Mouse (Mus musculus) heart, embryonic 13.5 days (tissue): ENCODE results near the gene Mfap1b. TPM values are rescaled to one million over a fixed set of nuclear protein-coding genes. Genes with fewer than 3 reads are reported as not detected.
A peak's percentile ranks its signal among the peaks of the same experiment; 100 is the strongest.

Experiments used
- ATAC-seq: fragments of 200-750 bp; cut with Nextera tagmentation; 2 replicates; pipeline ENCODE4 v1.8.0; 2017; ENCODE audit warnings: moderate TSS enrichment; ENCODE audit not compliant: insufficient number of reproducible peaks, low FRiP score, low TSS enrichment; ENCODE audit errors: extremely low read depth
- H3K27ac ChIP-seq: fragments of 300-500 bp; sonication (generic); replicated peaks from 2 replicates; pipeline ENCODE4 v1.5.1; 2015; ENCODE audit warnings: moderate library complexity, mild to moderate bottlenecking, inconsistent platforms
- H3K27me3 ChIP-seq: fragments of 300-500 bp; sonication (generic); replicated peaks from 2 replicates; pipeline ENCODE4 v1.6.1; 2015; ENCODE audit warnings: mild to moderate bottlenecking, inconsistent platforms
- H3K36me3 ChIP-seq: fragments of 300-500 bp; sonication (generic); 2 replicates; pipeline ENCODE4 v1.6.1; 2015; ENCODE audit warnings: mild to moderate bottlenecking, inconsistent platforms
- H3K4me1 ChIP-seq: fragments of 300-500 bp; sonication (generic); 2 replicates; pipeline ENCODE4 v1.6.1; 2015; ENCODE audit warnings: inconsistent platforms
- H3K4me2 ChIP-seq: fragments of 300-500 bp; sonication (generic); 2 replicates; pipeline ENCODE4 v1.6.1; 2015; ENCODE audit warnings: inconsistent platforms, mild to moderate bottlenecking, moderate library complexity
- H3K4me3 ChIP-seq: fragments of 300-500 bp; sonication (generic); 2 replicates; pipeline ENCODE4 v1.5.1; 2015; ENCODE audit warnings: moderate library complexity, mild to moderate bottlenecking, inconsistent platforms
- H3K9ac ChIP-seq: fragments of 300-500 bp; sonication (generic); 2 replicates; pipeline ENCODE4 v1.6.1; 2015; ENCODE audit warnings: inconsistent platforms, mild to moderate bottlenecking, moderate library complexity
- H3K9me3 ChIP-seq: fragments of 300-500 bp; sonication (generic); 2 replicates; pipeline ENCODE4 v1.6.1; 2016; ENCODE audit warnings: inconsistent platforms
- WGBS: fragments of 180-500 bp; shearing (Covaris S2); methylation state at CpG from one replicate; pipeline ENCODE4 v1.1.7; 2015; ENCODE audit warnings: mixed read lengths; 5-methylcytosine and 5-hydroxymethylcytosine counted together
- polyA plus RNA-seq: library from polyadenylated mRNA; unstranded; fragments of >200 nt; fragmentation: Nextera tagmentation; extraction: Ambion mirVana; gene quantifications from 2 replicates; pipeline ENCODE4 v1.2.1, GENCODE M21; 2015

Mfap1b gene
- polyA plus RNA-seq, 1 experiment from 2014 or later: 39.7 TPM

DNA sequence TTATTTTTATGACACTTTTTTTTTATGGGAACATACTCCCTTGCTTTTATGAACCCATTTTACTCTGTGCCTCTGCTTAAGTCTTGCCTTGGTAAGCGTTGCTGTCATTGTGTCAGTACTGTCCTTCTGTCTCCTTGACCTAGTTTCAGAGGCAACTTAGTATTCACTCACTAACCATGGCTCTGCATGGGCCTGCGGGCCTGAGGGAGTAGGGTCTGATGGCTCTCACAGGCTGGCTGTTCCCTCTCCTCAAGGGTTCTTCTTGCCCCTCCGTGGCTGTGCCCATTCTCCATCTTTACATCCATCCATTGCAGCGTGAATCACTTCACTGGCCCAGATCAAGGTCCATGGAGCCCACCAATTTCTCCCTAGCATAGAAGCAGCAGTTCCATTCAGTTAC, 27.4 kb downstream of the Mfap1b start:
- Histone ChIP-seq H3K27me3 (peaks cover 7% of the 10 kb centered on the region), H3K4me1 (peaks cover 36% of the 10 kb centered on the region), H3K27ac (no peak overlapping the region), H3K9me3 (no peaks in the 10 kb centered on the region), H3K9ac (no peak overlapping the region), H3K4me3 (no peak overlapping the region), H3K36me3 (peaks cover 10% of the 10 kb centered on the region), H3K4me2 (no peak overlapping the region)
- ATAC-seq: no peak
- 75% methylated on average over 4 of the region's 4 CpGs for WGBS

DNA sequence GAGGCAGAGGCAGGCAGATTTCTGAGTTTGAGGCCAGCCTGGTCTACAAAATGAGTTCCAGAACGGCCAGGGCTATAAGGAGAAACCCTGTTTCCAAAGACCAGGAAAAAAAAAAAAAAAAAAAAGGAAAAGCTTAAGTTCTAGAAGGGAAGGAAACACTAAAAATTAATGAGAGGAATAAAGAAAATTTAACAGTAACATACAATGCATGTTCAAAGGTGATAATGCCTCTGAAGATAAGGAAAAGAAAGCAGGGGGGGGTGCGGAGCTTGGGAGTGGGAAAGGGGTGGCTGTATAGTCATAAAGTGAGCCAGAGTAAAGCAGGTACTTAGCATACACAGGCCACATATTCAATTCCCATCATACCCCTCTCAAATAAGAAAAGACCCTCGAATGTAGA, 28.8 kb downstream of the Mfap1b start:
- H3K27ac ChIP-seq: no peak overlapping the region
- no peak overlapping the region for H3K9ac ChIP-seq
- peaks cover 25% of the 10 kb centered on the region for H3K4me1 ChIP-seq
- no peak overlapping the region for H3K4me3 ChIP-seq
- WGBS: 73% methylated on average over 3 of the region's 3 CpGs
- no peak for ATAC-seq
- H3K36me3 ChIP-seq: no peaks in the 10 kb centered on the region
- peaks cover 16% of the 10 kb centered on the region for H3K27me3 ChIP-seq
- no peak overlapping the region for H3K4me2 ChIP-seq
- H3K9me3 ChIP-seq: no peaks in the 10 kb centered on the region

- 78% methylated on average over 1 of the region's 1 CpGs for WGBS
- no peak for ATAC-seq
- Histone ChIP-seq H3K27me3 (peaks cover 16% of the 10 kb centered on the region), H3K9me3 (no peaks in the 10 kb centered on the region), H3K4me3 (peak within 1 kb of the TSS; percentile 63), H3K4me2 (peak within 1 kb of the TSS; percentile 99), H3K36me3 (peaks cover 6% of the 10 kb centered on the region), H3K9ac (peak within 1 kb of the TSS; percentile 77; the same call in 1 of the 2 replicates), H3K27ac (no peak within 1 kb of the TSS), H3K4me1 (peaks cover 25% of the 10 kb centered on the region)
These were observed 29.7 kb downstream of the Mfap1b start, which contains the start of gene Ell3 for GRCm38 (mm10) chr2:121444178-121444577. Gene Ell3 (minus strand): TSS chr2:121444278.

GRCm38 (mm10) chr2:121443068-121443349, 30.9 kb downstream of the Mfap1b start:
- H3K27ac ChIP-seq: no peak overlapping the region
- peak overlapping the region; percentile 99 for H3K4me2 ChIP-seq
- WGBS: 23% methylated on average over 8 of the region's 8 CpGs
- peaks cover 18% of the 10 kb centered on the region for H3K36me3 ChIP-seq
- H3K9me3 ChIP-seq: no peaks in the 10 kb centered on the region
- H3K27me3 ChIP-seq: peaks cover 16% of the 10 kb centered on the region
- H3K4me3 ChIP-seq: peak overlapping the region; percentile 63
- no peak for ATAC-seq
- H3K4me1 ChIP-seq: peaks cover 23% of the 10 kb centered on the region
- H3K9ac ChIP-seq: peak overlapping the region; percentile 77

GRCm38 (mm10) chr2:121442259-121443067, 31.4 kb downstream of the Mfap1b start:
- Histone ChIP-seq H3K4me3 (peak overlapping the region; percentile 63), H3K9ac (peak overlapping the region; percentile 77)

GRCm38 (mm10) chr2:121441800-121442199, 32.1 kb downstream of the Mfap1b start:
- Histone ChIP-seq H3K4me3 (peak overlapping the region; percentile 63), H3K9ac (peak overlapping the region; percentile 77), H3K4me1 (peaks cover 17% of the 10 kb centered on the region), H3K27ac (no peak overlapping the region), H3K36me3 (peaks cover 30% of the 10 kb centered on the region), H3K9me3 (no peaks in the 10 kb centered on the region), H3K27me3 (peaks cover 16% of the 10 kb centered on the region), H3K4me2 (peak overlapping the region; percentile 99)
- 9% methylated on average over 11 of the region's 11 CpGs for WGBS
- ATAC-seq: no peak; the same call in 1 of the 2 replicates

More at GRCm38 (mm10) chr2:121442259-121443067, 31.4 kb downstream of the Mfap1b start:
- Histone ChIP-seq H3K36me3 (peaks cover 24% of the 10 kb centered on the region), H3K27ac (no peak overlapping the region), H3K4me1 (peaks cover 18% of the 10 kb centered on the region), H3K9me3 (no peaks in the 10 kb centered on the region), H3K27me3 (peaks cover 16% of the 10 kb centered on the region), H3K4me2 (peak overlapping the region; percentile 99)
- peak; percentile 89 for ATAC-seq
- whole genome bisulfite sequencing: 1% methylated on average over 30 of the region's 30 CpGs

- Histone ChIP-seq H3K36me3 (peaks cover 37% of the 10 kb centered on the region), H3K9me3 (no peaks in the 10 kb centered on the region), H3K9ac (no peak overlapping the region), H3K4me3 (no peak overlapping the region), H3K4me1 (peaks cover 17% of the 10 kb centered on the region), H3K27me3 (peaks cover 16% of the 10 kb centered on the region), H3K4me2 (no peak overlapping the region), H3K27ac (no peak overlapping the region)
- no peak for ATAC-seq
- 54% methylated on average over 5 of the region's 5 CpGs for WGBS
These were observed 32.8 kb downstream of the Mfap1b start for GRCm38 (mm10) chr2:121440834-121441605.

GRCm38 (mm10) chr2:121439746-121440145, 34.1 kb downstream of the Mfap1b start:
- H3K36me3 ChIP-seq: peaks cover 50% of the 10 kb centered on the region
- 66% methylated on average over 4 of the region's 4 CpGs for WGBS

GRCm38 (mm10) chr2:121434854-121435253, 39.0 kb downstream of the Mfap1b start:
- H3K27me3 ChIP-seq: no peaks in the 10 kb centered on the region
- H3K4me2 ChIP-seq: no peak overlapping the region
- no peaks in the 10 kb centered on the region for H3K4me1 ChIP-seq
- WGBS: 94% methylated on average over 1 of the region's 1 CpGs
- no peak overlapping the region for H3K9ac ChIP-seq
- H3K9me3 ChIP-seq: no peaks in the 10 kb centered on the region
- peaks cover 99% of the 10 kb centered on the region for H3K36me3 ChIP-seq
- H3K27ac ChIP-seq: no peak overlapping the region
- no peak for ATAC-seq
- no peak overlapping the region for H3K4me3 ChIP-seq

More at GRCm38 (mm10) chr2:121439746-121440145, 34.1 kb downstream of the Mfap1b start:
- H3K4me1 ChIP-seq: peaks cover 17% of the 10 kb centered on the region
- H3K27ac ChIP-seq: no peak overlapping the region
- peaks cover 16% of the 10 kb centered on the region for H3K27me3 ChIP-seq
- no peak overlapping the region for H3K9ac ChIP-seq
- H3K4me2 ChIP-seq: no peak overlapping the region
- H3K4me3 ChIP-seq: no peak overlapping the region
- no peaks in the 10 kb centered on the region for H3K9me3 ChIP-seq
- ATAC-seq: no peak

DNA sequence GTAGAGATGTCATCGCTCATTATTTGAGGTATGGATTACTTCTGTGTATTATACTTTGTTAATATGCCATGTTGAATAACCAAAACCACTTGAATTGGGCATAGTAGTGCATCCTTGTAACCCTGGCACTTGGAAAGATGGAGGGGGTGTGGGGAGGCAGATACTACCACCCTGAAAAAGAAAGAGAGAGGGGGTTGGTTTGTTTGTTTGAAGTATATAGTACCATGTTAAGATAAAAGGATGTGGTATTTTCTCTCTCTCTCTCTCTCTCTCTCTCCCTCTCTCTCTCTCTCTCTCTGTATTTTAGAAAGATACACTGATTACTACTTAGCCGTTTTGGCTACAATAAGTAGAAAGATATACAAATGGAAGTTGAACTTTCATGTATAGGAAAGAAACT, 48.0 kb downstream of the Mfap1b start:
- Histone ChIP-seq H3K9ac (no peak overlapping the region), H3K9me3 (no peaks in the 10 kb centered on the region), H3K27me3 (no peaks in the 10 kb centered on the region), H3K4me2 (no peak overlapping the region), H3K4me3 (no peak overlapping the region), H3K27ac (no peak overlapping the region), H3K4me1 (no peaks in the 10 kb centered on the region), H3K36me3 (peaks cover 99% of the 10 kb centered on the region)
- no peak for ATAC-seq
- 88% methylated on average over 2 of the region's 2 CpGs for WGBS

DNA sequence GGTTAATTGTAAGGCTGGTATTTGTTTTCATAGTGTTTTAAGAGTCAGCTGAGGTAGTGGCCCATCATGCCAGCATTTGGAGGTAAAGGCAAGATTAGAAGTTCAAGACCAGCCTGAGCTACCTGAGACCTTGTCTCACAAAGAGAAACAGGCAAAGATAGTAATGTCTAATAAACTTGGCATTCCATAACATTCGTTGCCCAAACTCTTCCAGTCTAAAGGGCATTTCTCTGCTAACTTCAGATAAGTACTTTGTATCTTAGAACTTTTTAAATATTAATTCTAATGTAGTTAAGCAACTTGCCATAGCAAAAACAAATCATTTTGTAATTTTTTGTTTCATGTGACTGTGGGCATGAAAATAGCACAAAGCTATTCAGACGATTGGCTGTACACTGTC, 50.7 kb downstream of the Mfap1b start:
- Histone ChIP-seq H3K4me2 (no peak overlapping the region), H3K9me3 (no peaks in the 10 kb centered on the region), H3K27me3 (no peaks in the 10 kb centered on the region), H3K4me1 (peaks cover 5% of the 10 kb centered on the region; the same call in 1 of the 2 replicates), H3K36me3 (peaks cover 94% of the 10 kb centered on the region), H3K4me3 (no peak overlapping the region), H3K9ac (no peak overlapping the region), H3K27ac (no peak overlapping the region)
- no peak for ATAC-seq
- 89% methylated on average over 2 of the region's 2 CpGs for WGBS
